ENCODE assay signal across 18 mouse cellular contexts in the genomic region with DNA sequence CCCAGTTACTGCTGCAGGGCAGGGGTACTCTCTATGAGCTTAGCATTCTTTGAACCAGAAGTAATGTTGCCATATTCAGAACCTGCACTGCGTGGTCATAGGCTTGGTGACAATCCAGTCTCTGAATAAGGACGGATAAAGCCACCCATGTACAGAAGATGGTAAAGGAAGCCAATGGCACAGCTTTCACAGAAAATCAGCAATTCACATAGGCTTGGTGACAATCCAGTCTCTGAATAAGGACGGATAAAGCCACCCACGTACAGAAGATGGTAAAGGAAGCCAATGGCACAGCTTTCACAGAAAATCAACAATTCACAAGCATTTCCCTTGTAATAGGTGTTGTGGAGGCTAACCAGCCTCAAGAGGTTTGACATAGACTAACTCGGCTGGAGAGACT.
"Had no signal": no experiment of that assay in that cellular context is flagged by ENCODE, and none has a peak within 500 bp of the region (broad histone marks: within the 10 kb centered on the region; RNA-seq: fewer than 3 reads in every experiment).

No protein-coding gene starts in this region.

- ATAC-seq: forebrain, embryonic 13.5 days; forebrain, embryonic 14.5 days; forebrain, embryonic 15.5 days; forebrain, embryonic 16.5 days had no signal

- DNase-seq: cerebellum, adult 8-10 months; cerebellum, adult 9-10 months; cerebellum, adult 9-11 months; cerebellum, postnatal 14 days; cerebellum, postnatal 25 days; cerebellum, postnatal 36 days; embryo, embryonic 11 days; gastrocnemius, adult 2 months; gastrocnemius, postnatal 10 days; gastrocnemius, postnatal 14 days; gastrocnemius, postnatal 25 days; gastrocnemius, postnatal 36 days; heart, adult 18-20 months; heart, adult 2 months had no signal
